Mouse (Mus musculus) cerebellum, adult 2 months (tissue): ENCODE measurements around the gene Cfap61. TPM values are rescaled to one million over a fixed set of nuclear protein-coding genes. Genes with fewer than 3 reads are reported as not detected.

ENCODE experiments used
- DNase-seq, 2 experiments: peaks; one replicate each; pipeline ENCODE4 v3.0.0; 2021
- H3K27ac ChIP-seq: fragments of 200-500 bp; 2 replicates; pipeline ENCODE4 v1.5.1; 2012; ENCODE audit warnings: low read length, control low read depth, inconsistent platforms; ENCODE audit not compliant: insufficient read depth
- H3K27me3 ChIP-seq: fragments of 200-500 bp; 2 replicates; pipeline ENCODE4 v1.6.1; 2012; ENCODE audit warnings: inconsistent platforms, mild to moderate bottlenecking, low read length, moderate library complexity; ENCODE audit not compliant: control insufficient read depth, insufficient read depth
- H3K4me1 ChIP-seq: fragments of 200-500 bp; 2 replicates; pipeline ENCODE4 v1.6.1; 2011; ENCODE audit warnings: low read length; ENCODE audit not compliant: control insufficient read depth, insufficient read depth
- H3K4me3 ChIP-seq: fragments of 200-500 bp; replicated peaks from 2 replicates; pipeline ENCODE3; 2011; ENCODE audit warnings: mild to moderate bottlenecking, low read depth, low read length, control low read depth; ENCODE audit not compliant: insufficient read depth
- CTCF ChIP-seq: fragments of 200-500 bp; IDR thresholded peaks from 2 replicates; pipeline ENCODE4 v1.5.1; 2011; ENCODE audit warnings: low read depth, mild to moderate bottlenecking, control low read depth, low read length, moderate library complexity, borderline replicate concordance; ENCODE audit not compliant: insufficient read depth
- POLR2A ChIP-seq: fragments of 200-500 bp; IDR thresholded peaks from 2 replicates; pipeline ENCODE4 v1.6.1; 2011; ENCODE audit warnings: low read length, control low read depth, borderline replicate concordance; ENCODE audit not compliant: insufficient read depth
- WGBS: fragments of 180-500 bp; shearing (Covaris S2); methylation state at CpG from one replicate; pipeline ENCODE4 v1.1.7; 2018; 5-methylcytosine and 5-hydroxymethylcytosine counted together
- polyA plus RNA-seq: library from polyadenylated mRNA; depleted of rRNA; stranded (reverse); fragments of >200 nt; gene quantifications from 2 replicates; pipeline ENCODE4 v1.2.3, GENCODE M21; 2012

Cfap61 gene
- polyA plus RNA-seq, 1 experiment: 1.0 TPM

- H3K4me3 ChIP-seq: no peak overlapping the region
- H3K4me1 ChIP-seq: no peaks in the 10 kb centered on the region
- no peak overlapping the region for H3K27ac ChIP-seq
- TF ChIP-seq CTCF: no peak
- TF ChIP-seq POLR2A: no peak
- 89% methylated on average over 5 of the region's 5 CpGs for WGBS
- DNase-seq: no peak
- no peaks in the 10 kb centered on the region for H3K27me3 ChIP-seq
Observed at GRCm38 (mm10) chr2:145997956-145998525, 63.5 kb downstream of the Cfap61 start.

GRCm38 (mm10) chr2:146008801-146009200 is 74.2 kb downstream of the Cfap61 start:
- WGBS: 95% methylated on average over 6 of the region's 6 CpGs
- no peaks in the 10 kb centered on the region for H3K27me3 ChIP-seq

DNA sequence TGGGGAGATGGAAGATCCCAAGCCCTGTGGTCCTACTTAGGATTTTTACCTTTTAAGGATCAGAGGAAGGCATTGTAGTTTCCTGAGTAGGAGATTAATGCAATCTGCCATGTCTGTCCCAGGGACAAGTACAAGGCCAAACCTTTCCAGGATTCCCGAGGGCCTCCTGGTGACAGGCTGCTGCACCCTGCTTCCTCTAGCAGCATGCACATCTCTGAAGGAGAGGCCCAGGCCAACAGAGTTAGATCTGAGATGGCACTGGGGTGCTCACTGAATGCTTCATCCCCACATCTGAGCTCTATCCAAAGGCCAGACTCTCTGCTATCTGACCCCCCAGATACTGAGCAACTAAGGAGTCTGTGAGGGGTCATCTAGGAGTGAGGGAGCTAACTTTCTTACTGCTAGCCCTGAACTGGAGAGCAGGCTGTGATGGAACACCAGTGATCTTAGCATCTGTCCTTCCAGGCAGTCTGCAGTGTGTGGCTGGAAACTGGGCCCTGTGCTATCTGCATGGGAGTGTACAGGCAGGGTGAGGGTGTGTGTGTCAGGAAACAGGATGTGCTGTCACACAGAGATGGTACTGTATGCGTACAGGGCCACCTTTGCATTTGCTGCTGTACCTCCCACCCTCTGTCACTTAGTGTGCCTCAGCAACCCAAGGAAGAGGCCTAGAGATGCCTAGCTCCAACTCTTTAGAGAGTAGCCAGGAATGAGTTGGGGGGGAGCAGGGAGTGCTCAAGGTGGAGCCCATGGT is 75.2 kb downstream of the Cfap61 start:
- H3K27me3 ChIP-seq: no peaks in the 10 kb centered on the region
- WGBS: 75% methylated on average over 2 of the region's 2 CpGs
- no peaks in the 10 kb centered on the region for H3K4me1 ChIP-seq
- TF ChIP-seq CTCF: no peak
- no peak for TF ChIP-seq POLR2A
- H3K4me3 ChIP-seq: no peak overlapping the region
- H3K27ac ChIP-seq: no peak overlapping the region
- no peak for DNase-seq

More at GRCm38 (mm10) chr2:146008801-146009200, 74.2 kb downstream of the Cfap61 start:
- Histone ChIP-seq H3K4me1 (no peaks in the 10 kb centered on the region), H3K27ac (no peak overlapping the region), H3K4me3 (no peak overlapping the region)
- no peak for TF ChIP-seq POLR2A
- DNase-seq: no peak

DNA sequence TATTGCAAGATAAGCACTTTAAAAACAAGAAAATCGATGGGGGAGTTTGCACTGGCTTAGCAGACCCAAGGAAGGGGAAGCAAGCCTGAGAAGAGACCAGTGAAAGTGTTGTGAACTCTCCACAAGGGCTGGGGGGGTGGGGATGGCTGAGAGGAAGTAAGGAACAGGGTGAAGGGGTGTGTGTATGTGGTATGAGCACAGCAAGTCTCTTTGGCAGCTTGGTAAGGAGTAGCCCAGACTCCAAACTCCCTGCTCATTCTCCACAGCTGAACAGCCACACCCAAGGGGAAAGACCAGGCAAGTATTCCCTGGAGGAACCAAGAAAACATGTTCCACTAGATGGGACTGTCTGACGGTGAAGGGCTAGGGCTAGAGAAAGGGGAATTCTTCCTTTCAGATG is 76.2 kb downstream of the Cfap61 start:
- no peak overlapping the region for H3K4me3 ChIP-seq
- no peak overlapping the region for H3K27ac ChIP-seq
- WGBS: 68% methylated on average over 2 of the region's 2 CpGs
- no peak for DNase-seq
- TF ChIP-seq POLR2A (no peak), CTCF (no peak)
- no peaks in the 10 kb centered on the region; the same call in 1 of the 2 replicates for H3K27me3 ChIP-seq
- H3K4me1 ChIP-seq: no peaks in the 10 kb centered on the region

DNA sequence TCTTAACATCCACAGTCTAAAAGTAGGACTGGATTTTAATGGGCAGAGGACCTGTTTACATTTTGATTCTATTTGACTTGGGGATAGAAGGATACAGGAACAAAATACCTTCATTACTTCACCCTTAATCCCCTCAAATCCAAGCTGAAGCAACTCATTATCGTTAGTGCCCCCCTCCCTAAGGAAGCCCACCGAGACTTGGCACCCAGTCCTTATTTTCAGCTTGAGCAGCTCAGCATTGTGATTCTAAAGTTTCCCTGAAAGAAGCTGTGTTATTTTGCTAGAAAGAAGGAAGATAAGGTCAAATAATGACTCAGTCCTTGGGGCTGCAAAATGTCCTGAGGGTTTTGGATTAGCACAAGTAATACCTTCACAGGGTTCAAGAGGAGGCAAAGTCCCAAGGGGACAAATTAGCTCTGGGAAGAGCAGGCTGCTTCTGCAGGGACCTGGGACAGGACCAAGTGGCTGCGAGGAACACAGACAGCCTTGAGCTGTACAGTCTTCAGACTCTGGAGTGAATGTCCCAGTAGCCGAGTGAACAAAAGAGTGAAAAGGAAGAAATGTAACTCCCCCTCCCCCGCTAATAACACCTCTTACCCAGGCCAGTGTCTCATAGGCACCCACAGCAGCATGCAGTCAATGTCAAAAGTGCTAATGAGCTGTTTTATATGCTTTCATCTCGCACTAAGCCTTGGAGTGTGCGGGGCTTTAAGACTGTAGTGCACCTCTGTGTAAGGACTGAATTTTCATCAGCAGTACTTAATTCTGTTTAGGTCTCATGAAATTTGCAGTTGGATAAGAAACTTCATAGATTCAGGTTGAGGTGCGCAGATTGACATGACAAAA is 81.0 kb downstream of the Cfap61 start:
- Histone ChIP-seq H3K27ac (no peak overlapping the region), H3K4me3 (no peak overlapping the region), H3K4me1 (no peaks in the 10 kb centered on the region), H3K27me3 (no peaks in the 10 kb centered on the region; the same call in 1 of the 2 replicates)
- WGBS: 49% methylated on average over 8 of the region's 8 CpGs
- DNase-seq: no peak
- TF ChIP-seq POLR2A: no peak
- TF ChIP-seq CTCF: no peak

- no peaks in the 10 kb centered on the region; the same call in 1 of the 2 replicates for H3K27me3 ChIP-seq
- no peak overlapping the region for H3K27ac ChIP-seq
- no peak for TF ChIP-seq CTCF
- no peak for TF ChIP-seq POLR2A
- no peaks in the 10 kb centered on the region for H3K4me1 ChIP-seq
- DNase-seq: no peak
- no peak overlapping the region for H3K4me3 ChIP-seq
- WGBS: 99% methylated on average over 6 of the region's 6 CpGs
Observed at GRCm38 (mm10) chr2:146022846-146023245, 88.3 kb downstream of the Cfap61 start.

- H3K4me3 ChIP-seq: no peak overlapping the region
Observed at GRCm38 (mm10) chr2:146043640-146044039, 109.1 kb downstream of the Cfap61 start.

More at GRCm38 (mm10) chr2:146043640-146044039, 109.1 kb downstream of the Cfap61 start:
- 96% methylated on average over 5 of the region's 5 CpGs for WGBS
- Histone ChIP-seq H3K4me1 (peaks cover 12% of the 10 kb centered on the region), H3K27me3 (no peaks in the 10 kb centered on the region; the same call in 1 of the 2 replicates), H3K27ac (no peak overlapping the region)
- no peak for DNase-seq
- TF ChIP-seq CTCF (no peak), POLR2A (no peak)
